Mouse (Mus musculus) CH12F3 (cell line): ENCODE data around the gene Nap1l5.

Source experiments
- in situ Hi-C: fragments of 300-500 bp; cut with MboI; formaldehyde crosslinking; loops from 2 replicates; pipeline ENCODE4 v1.14.3; 2020; ENCODE audit warnings: low sequenced_read_pairs

The Nap1l5 gene

GRCm38 (mm10) chr6:58906852-58907261 lies at the start of gene Nap1l5:
TSS of gene Nap1l5 (minus strand) at chr6:58907076.
- in situ Hi-C loops, result no loop called here

GRCm38 (mm10) chr6:58951128-58951992 lies 44.5 kb upstream of the Nap1l5 start:
- in situ Hi-C loops, result no loop called here

GRCm38 (mm10) chr6:58950410-58950809 lies 43.5 kb upstream of the Nap1l5 start:
- in situ Hi-C loops, result no loop called here

- in situ Hi-C loops, result no loop called here
Measured at GRCm38 (mm10) chr6:58946840-58947239, 40.0 kb upstream of the Nap1l5 start.

- in situ Hi-C loops, result no loop called here
Measured at GRCm38 (mm10) chr6:58946246-58946645, 39.4 kb upstream of the Nap1l5 start.

- in situ Hi-C loops, result no loop called here
Measured at GRCm38 (mm10) chr6:58943958-58944357, 37.1 kb upstream of the Nap1l5 start.

GRCm38 (mm10) chr6:58942276-58942675 lies 35.4 kb upstream of the Nap1l5 start:
- in situ Hi-C loops, result no loop called here

GRCm38 (mm10) chr6:58937726-58938125 lies 30.9 kb upstream of the Nap1l5 start:
- in situ Hi-C loops, result no loop called here

- in situ Hi-C loops, result no loop called here
Measured at GRCm38 (mm10) chr6:58934144-58934543, 27.3 kb upstream of the Nap1l5 start.

- in situ Hi-C loops, result no loop called here
Measured at GRCm38 (mm10) chr6:58933189-58933913, 26.5 kb upstream of the Nap1l5 start.

GRCm38 (mm10) chr6:58932515-58933188 lies 25.8 kb upstream of the Nap1l5 start:
- in situ Hi-C loops, result no loop called here

- in situ Hi-C loops, result no loop called here
Measured at GRCm38 (mm10) chr6:58931149-58931548, 24.3 kb upstream of the Nap1l5 start.

GRCm38 (mm10) chr6:58929911-58930431 lies 23.1 kb upstream of the Nap1l5 start:
- in situ Hi-C loops, result no loop called here

- in situ Hi-C loops, result no loop called here
Measured at GRCm38 (mm10) chr6:58927881-58928280, 21.0 kb upstream of the Nap1l5 start.

GRCm38 (mm10) chr6:58922511-58922910 lies 15.6 kb upstream of the Nap1l5 start:
- in situ Hi-C loops, result no loop called here

GRCm38 (mm10) chr6:58921623-58922022 lies 14.7 kb upstream of the Nap1l5 start:
- in situ Hi-C loops, result no loop called here

GRCm38 (mm10) chr6:58920735-58921134 lies 13.9 kb upstream of the Nap1l5 start:
- in situ Hi-C loops, result no loop called here

- in situ Hi-C loops, result no loop called here
Measured at GRCm38 (mm10) chr6:58916498-58916897, 9.6 kb upstream of the Nap1l5 start.

GRCm38 (mm10) chr6:58913971-58914370 lies 7.1 kb upstream of the Nap1l5 start:
- in situ Hi-C loops, result no loop called here

- in situ Hi-C loops, result no loop called here
Measured at GRCm38 (mm10) chr6:58913551-58913950, 6.7 kb upstream of the Nap1l5 start.

- in situ Hi-C loops, result no loop called here
Measured at GRCm38 (mm10) chr6:58912842-58913241, 6.0 kb upstream of the Nap1l5 start.
